Mouse (Mus musculus): ENCODE measurements around the gene Rnasek.

- TF ChIP-seq CTCF (IDR thresholded peaks at IDR 0.05; ENCODE audit: low read depth) (no peak), EP300 (IDR thresholded peaks at IDR 0.05; ENCODE audit: low read depth) (no peak)
These were observed 5.6 kb downstream of the Rnasek start for GRCm38 (mm10) chr11:70234037-70234436.
